Mouse (Mus musculus) embryonic facial prominence, embryonic 14.5 days (tissue): ENCODE measurements at regions not wholly inside any gene's neighbourhood (a gene's known extent, or its start where the extent isn't known, plus 50 kb on each side); places are given as distances from the start of the nearest gene placed in this dataset.
A peak's percentile ranks its signal among the peaks of the same experiment; 100 is the strongest.

ENCODE experiments used
- ATAC-seq: fragments of 200-750 bp; cut with Nextera tagmentation; 2 replicates; pipeline ENCODE4 v1.8.0; 2017; ENCODE audit warnings: low read depth, moderate number of reproducible peaks, moderate TSS enrichment
- DNase-seq: peaks from one replicate; pipeline ENCODE4 v3.0.0-alpha.2; 2015; ENCODE audit warnings: low spot score
- H3K27ac ChIP-seq: fragments of 300-500 bp; sonication (generic); replicated peaks from 2 replicates; pipeline ENCODE4 v1.5.1; 2014; ENCODE audit warnings: low read depth, mild to moderate bottlenecking, low read length, moderate library complexity
- H3K27me3 ChIP-seq: fragments of 300-500 bp; sonication (generic); replicated peaks from 2 replicates; pipeline ENCODE4 v1.6.1; 2014; ENCODE audit warnings: low read length; ENCODE audit not compliant: control insufficient read depth, insufficient read depth
- H3K36me3 ChIP-seq: fragments of 300-500 bp; sonication (generic); 2 replicates; pipeline ENCODE4 v1.6.1; 2014; ENCODE audit warnings: low read length, mixed read lengths; ENCODE audit not compliant: control insufficient read depth, insufficient read depth
- H3K4me1 ChIP-seq: fragments of 300-500 bp; sonication (generic); 2 replicates; pipeline ENCODE4 v1.6.1; 2014; ENCODE audit warnings: antibody characterized with exemption, low read length; ENCODE audit not compliant: control insufficient read depth, insufficient read depth
- H3K4me2 ChIP-seq: fragments of 300-500 bp; sonication (generic); 2 replicates; pipeline ENCODE4 v1.6.1; 2014; ENCODE audit warnings: low read depth, mild to moderate bottlenecking, low read length, moderate library complexity, mixed read lengths
- H3K4me3 ChIP-seq: fragments of 300-500 bp; sonication (generic); 2 replicates; pipeline ENCODE4 v1.5.1; 2014; ENCODE audit warnings: low read depth, mild to moderate bottlenecking, low read length
- H3K9ac ChIP-seq: fragments of 300-500 bp; sonication (generic); 2 replicates; pipeline ENCODE4 v1.6.1; 2014; ENCODE audit warnings: low read depth, mild to moderate bottlenecking, low read length, moderate library complexity, mixed read lengths
- H3K9me3 ChIP-seq: fragments of 300-500 bp; sonication (generic); 2 replicates; pipeline ENCODE4 v1.6.1; 2016; ENCODE audit warnings: low read length; ENCODE audit not compliant: control insufficient read depth
- WGBS: fragments of 180-500 bp; shearing (Covaris S2); extraction: QIAGEN DNeasy Blood & Tissue Kit; methylation state at CpG from one replicate; pipeline ENCODE4 v1.1.7; 2014; 5-methylcytosine and 5-hydroxymethylcytosine counted together

DNA sequence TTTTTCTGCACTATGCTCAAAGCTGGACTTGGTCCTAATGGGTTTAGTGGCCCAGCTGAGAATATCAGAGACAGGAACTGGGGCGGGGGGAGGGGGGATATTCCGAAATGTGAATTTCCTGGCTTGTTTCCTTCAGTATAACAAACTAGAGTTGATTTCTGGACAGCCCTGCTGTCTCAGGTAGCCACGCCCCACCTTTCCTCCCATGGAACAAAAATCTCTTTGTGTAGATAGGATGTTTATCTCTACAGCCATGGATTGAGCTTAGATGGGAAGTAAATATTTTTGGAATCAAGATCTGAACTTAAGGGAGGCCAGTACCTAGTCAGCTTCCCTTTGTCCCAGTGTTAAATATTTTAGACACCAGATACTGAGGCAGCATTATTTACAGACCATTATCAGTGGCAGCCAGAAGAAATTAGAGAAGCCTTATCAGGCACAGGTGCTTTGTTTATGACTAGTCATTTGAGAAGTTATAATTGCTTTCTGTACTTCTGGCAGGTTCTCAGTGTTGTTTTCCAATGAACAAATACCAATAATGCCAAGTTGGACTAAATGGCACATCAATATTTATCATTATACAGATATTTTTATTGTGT is 84.7 kb upstream of the A1bg start:
- no peaks in the 10 kb centered on the region for H3K36me3 ChIP-seq
- H3K27ac ChIP-seq = no peak overlapping the region
- ATAC-seq (no peak), DNase-seq (peak; percentile 8)
- H3K9me3 ChIP-seq = no peaks in the 10 kb centered on the region
- no peak overlapping the region for H3K9ac ChIP-seq
- no peak overlapping the region for H3K4me2 ChIP-seq
- H3K4me3 ChIP-seq = no peak overlapping the region
- H3K27me3 ChIP-seq = no peaks in the 10 kb centered on the region
- 78% methylated on average over 3 of the region's 3 CpGs for WGBS
- H3K4me1 ChIP-seq = no peaks in the 10 kb centered on the region

DNA sequence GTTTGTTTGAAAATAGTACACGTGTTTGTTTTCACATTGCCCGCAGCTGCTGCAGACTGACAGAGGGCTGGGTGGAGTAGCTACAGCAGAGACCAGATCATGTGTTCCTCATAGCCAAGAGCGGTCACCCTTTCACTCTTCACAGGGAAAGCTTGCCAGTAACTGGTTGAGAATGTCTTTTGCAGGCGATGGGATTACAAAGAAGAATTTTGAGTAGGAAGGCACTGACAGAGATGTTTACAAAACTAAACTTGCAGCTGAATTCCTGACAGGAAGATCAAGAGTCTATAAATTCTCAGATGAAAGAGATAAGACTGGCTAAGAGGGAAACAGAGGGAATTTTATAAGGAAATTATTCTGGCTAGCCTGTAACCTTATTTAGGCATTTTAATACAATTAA is 83.8 kb upstream of the A1bg start:
- Histone ChIP-seq H3K9ac (no peak overlapping the region), H3K9me3 (no peaks in the 10 kb centered on the region), H3K4me3 (no peak overlapping the region), H3K27me3 (no peaks in the 10 kb centered on the region), H3K4me1 (no peaks in the 10 kb centered on the region), H3K27ac (no peak overlapping the region), H3K4me2 (no peak overlapping the region), H3K36me3 (no peaks in the 10 kb centered on the region)
- 44% methylated on average over 4 of the region's 4 CpGs for WGBS
- ATAC-seq (no peak), DNase-seq (peak; percentile 45)

GRCm38 (mm10) chr15:60993971-60994690 is 71.3 kb upstream of the A1bg start:
- Histone ChIP-seq H3K4me1 (no peaks in the 10 kb centered on the region), H3K4me2 (no peak overlapping the region), H3K9ac (no peak overlapping the region), H3K27ac (no peak overlapping the region), H3K4me3 (no peak overlapping the region), H3K27me3 (no peaks in the 10 kb centered on the region), H3K36me3 (no peaks in the 10 kb centered on the region), H3K9me3 (no peaks in the 10 kb centered on the region)
- DNase-seq (no peak), ATAC-seq (no peak)
- 78% methylated on average over 4 of the region's 4 CpGs for WGBS

GRCm38 (mm10) chr15:60993394-60993793 is 70.6 kb upstream of the A1bg start:
- Histone ChIP-seq H3K4me2 (no peak overlapping the region), H3K4me1 (no peaks in the 10 kb centered on the region), H3K4me3 (no peak overlapping the region), H3K36me3 (no peaks in the 10 kb centered on the region), H3K27ac (no peak overlapping the region), H3K9ac (no peak overlapping the region), H3K27me3 (no peaks in the 10 kb centered on the region), H3K9me3 (no peaks in the 10 kb centered on the region)
- WGBS = 84% methylated on average over 2 of the region's 2 CpGs
- no peak for ATAC-seq
- no peak for DNase-seq

GRCm38 (mm10) chr15:60982576-60982975 is 59.8 kb upstream of the A1bg start:
- no peaks in the 10 kb centered on the region for H3K9me3 ChIP-seq
- no peak overlapping the region for H3K4me2 ChIP-seq
- no peak for ATAC-seq
- WGBS = 62% methylated on average over 2 of the region's 2 CpGs
- H3K9ac ChIP-seq = no peak overlapping the region
- H3K4me3 ChIP-seq = no peak overlapping the region
- no peak overlapping the region for H3K27ac ChIP-seq
- DNase-seq = no peak
- H3K27me3 ChIP-seq = no peaks in the 10 kb centered on the region
- no peaks in the 10 kb centered on the region for H3K36me3 ChIP-seq
- no peaks in the 10 kb centered on the region for H3K4me1 ChIP-seq
